Mouse (Mus musculus) T-helper 1 cell (primary cell): ENCODE measurements around the gene Ehbp1.

Experiments used
- in situ Hi-C: fragments of 300-600 bp; cut with MboI, MseI; formaldehyde crosslinking; loops from one replicate; pipeline ENCODE4 v1.15.1; 2025; ENCODE audit warnings: high pct_unique_total_duplicates

Gene Ehbp1

GRCm38 (mm10) chr11:22089346-22089745, 252.7 kb downstream of the Ehbp1 start:
- in situ Hi-C loops: loop anchor here (10.0 kb wide), 1 partner anchor 445 kb away; no protein-coding TSS in a partner anchor

GRCm38 (mm10) chr11:22063352-22063751, 278.7 kb downstream of the Ehbp1 start:
- in situ Hi-C loops: no loop called here

GRCm38 (mm10) chr11:22061660-22062059, 280.4 kb downstream of the Ehbp1 start:
- in situ Hi-C loops: no loop called here

- in situ Hi-C loops: no loop called here
These were observed 284.6 kb downstream of the Ehbp1 start for GRCm38 (mm10) chr11:22057538-22057937.

GRCm38 (mm10) chr11:22055908-22056307, 286.2 kb downstream of the Ehbp1 start:
- in situ Hi-C loops: no loop called here

GRCm38 (mm10) chr11:22053034-22053668, 288.9 kb downstream of the Ehbp1 start:
- in situ Hi-C loops: no loop called here

- in situ Hi-C loops: no loop called here
These were observed 291.2 kb downstream of the Ehbp1 start for GRCm38 (mm10) chr11:22050864-22051263.

GRCm38 (mm10) chr11:22039854-22040426, 302.2 kb downstream of the Ehbp1 start:
- in situ Hi-C loops: loop anchor here (25.0 kb wide), 1 partner anchor 1153 kb away; no protein-coding TSS in a partner anchor

- in situ Hi-C loops: loop anchor here (25.0 kb wide), 1 partner anchor 1147 kb away; no protein-coding TSS in a partner anchor
These were observed 307.5 kb downstream of the Ehbp1 start for GRCm38 (mm10) chr11:22034564-22035105.

- in situ Hi-C loops: loop anchor here (25.0 kb wide), 1 partner anchor 1146 kb away; no protein-coding TSS in a partner anchor
These were observed 308.5 kb downstream of the Ehbp1 start for GRCm38 (mm10) chr11:22033582-22033981.

GRCm38 (mm10) chr11:22020602-22021001, 321.5 kb downstream of the Ehbp1 start:
- in situ Hi-C loops: no loop called here

- in situ Hi-C loops: no loop called here
These were observed 324.6 kb downstream of the Ehbp1 start for GRCm38 (mm10) chr11:22017444-22017843.

GRCm38 (mm10) chr11:22016341-22016740, 325.8 kb downstream of the Ehbp1 start:
- in situ Hi-C loops: no loop called here

GRCm38 (mm10) chr11:22008817-22009216, 333.3 kb downstream of the Ehbp1 start:
- in situ Hi-C loops: no loop called here

GRCm38 (mm10) chr11:22008129-22008596, 333.9 kb downstream of the Ehbp1 start:
- in situ Hi-C loops: no loop called here

GRCm38 (mm10) chr11:22007781-22008110, 334.3 kb downstream of the Ehbp1 start:
- in situ Hi-C loops: no loop called here

- in situ Hi-C loops: no loop called here
These were observed 334.9 kb downstream of the Ehbp1 start for GRCm38 (mm10) chr11:22007088-22007780.

GRCm38 (mm10) chr11:22006471-22007087, 335.5 kb downstream of the Ehbp1 start:
- in situ Hi-C loops: no loop called here

- in situ Hi-C loops: no loop called here
These were observed 336.7 kb downstream of the Ehbp1 start for GRCm38 (mm10) chr11:22005281-22005870.

GRCm38 (mm10) chr11:22004331-22004841, 337.7 kb downstream of the Ehbp1 start:
- in situ Hi-C loops: no loop called here

- in situ Hi-C loops: no loop called here
These were observed 338.6 kb downstream of the Ehbp1 start for GRCm38 (mm10) chr11:22003341-22003981.
